Mouse (Mus musculus): ENCODE measurements around the gene Tnfsf15. TPM values are rescaled to one million over a fixed set of nuclear protein-coding genes. Genes with fewer than 3 reads are reported as not detected.

The Tnfsf15 gene
- total and polyA plus RNA-seq, 3 experiments = 0.11 TPM; not detected in 2

DNA sequence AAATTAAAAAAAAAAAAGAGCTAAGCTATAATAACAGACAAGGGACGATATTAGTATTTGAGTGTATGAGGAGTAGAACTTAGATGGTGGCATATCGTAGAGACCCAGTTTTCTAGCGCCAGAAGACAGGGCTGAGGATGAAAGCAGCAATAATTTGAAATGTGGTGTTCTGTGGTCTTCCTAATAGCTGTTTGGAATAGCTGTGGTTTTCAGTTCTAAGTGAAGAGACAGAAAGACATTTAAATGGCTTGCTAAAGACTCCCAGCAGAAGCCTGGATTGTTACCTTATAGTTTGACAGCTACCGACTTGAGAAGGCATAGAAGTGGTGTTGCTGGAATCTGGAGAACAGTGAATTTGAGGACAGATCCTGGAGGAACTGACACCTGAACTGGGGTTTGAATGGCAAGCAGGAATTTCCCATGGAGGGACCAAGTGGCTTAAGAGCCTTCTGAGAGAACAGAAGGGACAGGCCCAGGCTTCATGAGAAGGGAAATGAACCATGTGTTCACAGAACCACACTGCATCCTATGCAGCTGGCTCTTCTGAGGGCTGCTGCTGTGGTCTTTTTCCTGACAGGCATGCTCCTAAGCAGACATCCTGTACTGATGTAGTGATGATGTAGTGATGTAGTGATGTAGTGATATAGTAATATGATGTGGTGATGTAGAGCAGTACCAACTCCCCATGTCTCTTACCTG lies 42.8 kb downstream of the Tnfsf15 start:
- Histone ChIP-seq H3K27me3 (ENCODE audit: insufficient read depth, low read length) (no peaks in the 10 kb centered on the region), H3K36me3 (replicated peaks) (no peaks in the 10 kb centered on the region), H3K4me3 (ENCODE audit: low read depth, low read length) (no peak overlapping the region), H3K9me3 (replicated peaks) (peaks cover 28% of the 10 kb centered on the region), H3K4me1 (ENCODE audit: insufficient read depth, low read depth, low read length) (no peaks in the 10 kb centered on the region)
- TF ChIP-seq GATA1 (IDR thresholded peaks at IDR 0.05; ENCODE audit: borderline replicate concordance, low read length) (no peak), TAL1 (conservative IDR thresholded peaks at IDR 0.05; ENCODE audit: low read depth, low read length) (no peak), POLR2AphosphoS5 (IDR thresholded peaks at IDR 0.05; ENCODE audit: insufficient replicate concordance, low read depth, low read length) (no peak), GATA2 (IDR thresholded peaks at IDR 0.05; ENCODE audit: borderline replicate concordance, low read depth, low read length) (no peak), CTCF (IDR thresholded peaks at IDR 0.05; ENCODE audit: low read depth, low read length) (no peak)
- ATAC-seq (ENCODE audit: extremely low read depth, insufficient number of reproducible peaks, low FRiP score, poor library complexity, severe bottlenecking) (no peak), DNase-seq (ENCODE audit: low spot score) (no peak)

DNA sequence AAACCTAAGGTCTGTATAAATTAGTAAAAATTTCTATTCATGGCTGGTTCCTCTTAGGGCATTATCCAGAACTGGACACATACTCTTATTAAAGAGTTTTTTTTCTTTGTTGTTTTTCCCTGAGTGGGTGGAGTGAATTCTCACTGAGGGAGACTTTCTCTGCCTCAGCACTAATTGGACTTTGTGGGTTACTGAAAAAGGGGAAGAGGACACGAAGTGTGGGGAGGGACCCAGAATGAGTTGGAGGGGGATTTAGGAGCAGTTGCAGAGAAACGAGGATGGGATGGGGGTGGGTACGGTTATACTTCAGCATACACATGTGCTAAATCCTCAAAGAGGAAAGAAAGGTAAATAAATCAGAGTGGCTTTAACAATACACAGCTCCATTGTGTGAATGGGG lies 45.2 kb downstream of the Tnfsf15 start:
- ATAC-seq (ENCODE audit: extremely low read depth, insufficient number of reproducible peaks, low FRiP score, poor library complexity, severe bottlenecking) = no peak
- no peak for DNase-seq (ENCODE audit: low spot score)
- Histone ChIP-seq H3K36me3 (replicated peaks) (no peaks in the 10 kb centered on the region), H3K9me3 (replicated peaks) (peaks cover 28% of the 10 kb centered on the region), H3K4me1 (ENCODE audit: insufficient read depth, low read depth, low read length) (no peaks in the 10 kb centered on the region), H3K27me3 (ENCODE audit: insufficient read depth, low read length) (no peaks in the 10 kb centered on the region), H3K4me3 (ENCODE audit: low read depth, low read length) (no peak overlapping the region)
- TF ChIP-seq GATA1 (IDR thresholded peaks at IDR 0.05; ENCODE audit: borderline replicate concordance, low read length) = no peak
- no peak for TF ChIP-seq GATA2 (IDR thresholded peaks at IDR 0.05; ENCODE audit: borderline replicate concordance, low read depth, low read length)

DNA sequence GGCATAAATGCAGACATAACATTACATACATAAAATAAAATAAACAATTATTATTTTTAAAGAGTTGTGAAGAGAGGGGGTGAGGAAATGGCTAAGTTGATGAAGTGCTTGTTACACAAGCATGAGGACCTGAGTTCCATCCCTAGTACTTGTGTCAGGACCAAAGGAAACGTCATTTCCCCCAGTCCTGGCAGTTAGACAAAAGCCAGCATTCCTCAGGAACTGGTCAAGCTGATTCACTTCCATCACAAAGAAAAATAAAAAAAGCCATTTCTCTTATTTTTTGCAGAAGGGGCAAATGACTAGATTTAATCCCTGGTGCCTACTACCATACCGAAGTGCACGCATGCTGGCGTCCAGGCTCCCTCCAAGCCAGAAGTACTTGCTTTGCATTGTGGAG lies 48.0 kb downstream of the Tnfsf15 start:
- DNase-seq (ENCODE audit: low spot score) = no peak
- TF ChIP-seq POLR2AphosphoS5 (IDR thresholded peaks at IDR 0.05; ENCODE audit: insufficient replicate concordance, low read depth, low read length) = no peak
- ATAC-seq (ENCODE audit: extremely low read depth, insufficient number of reproducible peaks, low FRiP score, poor library complexity, severe bottlenecking) = no peak
- H3K4me1 ChIP-seq (ENCODE audit: insufficient read depth, low read depth, low read length) = no peaks in the 10 kb centered on the region
- no peaks in the 10 kb centered on the region for H3K36me3 ChIP-seq (replicated peaks)
- peaks cover 37% of the 10 kb centered on the region for H3K9me3 ChIP-seq (replicated peaks)
- no peak overlapping the region for H3K4me3 ChIP-seq (ENCODE audit: low read depth, low read length)
- H3K27me3 ChIP-seq (ENCODE audit: insufficient read depth, low read length) = no peaks in the 10 kb centered on the region

- Histone ChIP-seq H3K36me3 (replicated peaks) (no peaks in the 10 kb centered on the region), H3K4me3 (ENCODE audit: low read depth, low read length) (no peak overlapping the region), H3K4me1 (ENCODE audit: insufficient read depth, low read depth, low read length) (no peaks in the 10 kb centered on the region), H3K9me3 (replicated peaks) (peaks cover 24% of the 10 kb centered on the region), H3K27me3 (ENCODE audit: insufficient read depth, low read length) (no peaks in the 10 kb centered on the region)
- no peak for ATAC-seq (ENCODE audit: extremely low read depth, insufficient number of reproducible peaks, low FRiP score, poor library complexity, severe bottlenecking)
- no peak for TF ChIP-seq GATA2 (IDR thresholded peaks at IDR 0.05; ENCODE audit: borderline replicate concordance, low read depth, low read length)
- TF ChIP-seq GATA1 (IDR thresholded peaks at IDR 0.05; ENCODE audit: borderline replicate concordance, low read length) = no peak
- no peak for TF ChIP-seq CTCF (IDR thresholded peaks at IDR 0.05; ENCODE audit: low read depth, low read length)
- no peak for TF ChIP-seq POLR2AphosphoS5 (IDR thresholded peaks at IDR 0.05; ENCODE audit: insufficient replicate concordance, low read depth, low read length)
- no peak for TF ChIP-seq TAL1 (conservative IDR thresholded peaks at IDR 0.05; ENCODE audit: low read depth, low read length)
- DNase-seq (ENCODE audit: low spot score) = no peak
Measured at GRCm38 (mm10) chr4:63692351-63692750, 52.6 kb downstream of the Tnfsf15 start.

DNA sequence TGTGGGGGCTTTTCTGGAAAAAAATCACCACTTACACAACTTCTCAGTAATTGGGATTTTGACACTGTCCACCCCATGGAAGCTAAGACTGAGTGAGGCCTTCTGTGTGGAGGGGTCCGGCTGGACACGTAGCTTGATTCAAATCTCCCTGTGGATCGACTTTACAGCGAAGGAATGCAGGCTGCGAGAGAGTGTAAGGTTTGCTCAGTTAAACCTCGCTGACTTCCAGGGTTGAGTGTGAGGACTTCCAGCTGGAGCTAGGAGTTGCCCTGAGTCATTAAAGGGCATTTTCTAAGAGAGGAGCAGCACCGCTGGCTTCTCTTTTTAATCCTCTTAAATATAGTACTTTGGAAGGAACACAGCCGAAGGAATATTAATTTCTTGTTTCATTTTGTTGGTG lies 57.5 kb downstream of the Tnfsf15 start:
- Histone ChIP-seq H3K36me3 (replicated peaks) (no peaks in the 10 kb centered on the region), H3K4me1 (ENCODE audit: insufficient read depth, low read depth, low read length) (no peaks in the 10 kb centered on the region), H3K4me3 (ENCODE audit: low read depth, low read length) (no peak overlapping the region), H3K27me3 (ENCODE audit: insufficient read depth, low read length) (no peaks in the 10 kb centered on the region), H3K9me3 (replicated peaks) (peaks cover 18% of the 10 kb centered on the region)
- TF ChIP-seq POLR2AphosphoS5 (IDR thresholded peaks at IDR 0.05; ENCODE audit: insufficient replicate concordance, low read depth, low read length) (no peak), TAL1 (conservative IDR thresholded peaks at IDR 0.05; ENCODE audit: low read depth, low read length) (no peak), GATA2 (IDR thresholded peaks at IDR 0.05; ENCODE audit: borderline replicate concordance, low read depth, low read length) (no peak), GATA1 (IDR thresholded peaks at IDR 0.05; ENCODE audit: borderline replicate concordance, low read length) (no peak), CTCF (IDR thresholded peaks at IDR 0.05; ENCODE audit: low read depth, low read length) (no peak)
- DNase-seq (ENCODE audit: low spot score) (no peak), ATAC-seq (ENCODE audit: extremely low read depth, insufficient number of reproducible peaks, low FRiP score, poor library complexity, severe bottlenecking) (no peak)

GRCm38 (mm10) chr4:63686157-63686556 lies 58.8 kb downstream of the Tnfsf15 start:
- ATAC-seq (ENCODE audit: extremely low read depth, insufficient number of reproducible peaks, low FRiP score, poor library complexity, severe bottlenecking) (no peak), DNase-seq (ENCODE audit: low spot score) (no peak)
- TF ChIP-seq GATA1 (IDR thresholded peaks at IDR 0.05; ENCODE audit: borderline replicate concordance, low read length) (no peak), CTCF (IDR thresholded peaks at IDR 0.05; ENCODE audit: low read depth, low read length) (no peak), GATA2 (IDR thresholded peaks at IDR 0.05; ENCODE audit: borderline replicate concordance, low read depth, low read length) (no peak), TAL1 (conservative IDR thresholded peaks at IDR 0.05; ENCODE audit: low read depth, low read length) (no peak), POLR2AphosphoS5 (IDR thresholded peaks at IDR 0.05; ENCODE audit: insufficient replicate concordance, low read depth, low read length) (no peak)
- Histone ChIP-seq H3K9me3 (replicated peaks) (peaks cover 21% of the 10 kb centered on the region), H3K27me3 (ENCODE audit: insufficient read depth, low read length) (no peaks in the 10 kb centered on the region), H3K36me3 (replicated peaks) (no peaks in the 10 kb centered on the region), H3K4me3 (ENCODE audit: low read depth, low read length) (no peak overlapping the region), H3K4me1 (ENCODE audit: insufficient read depth, low read depth, low read length) (no peaks in the 10 kb centered on the region)

DNA sequence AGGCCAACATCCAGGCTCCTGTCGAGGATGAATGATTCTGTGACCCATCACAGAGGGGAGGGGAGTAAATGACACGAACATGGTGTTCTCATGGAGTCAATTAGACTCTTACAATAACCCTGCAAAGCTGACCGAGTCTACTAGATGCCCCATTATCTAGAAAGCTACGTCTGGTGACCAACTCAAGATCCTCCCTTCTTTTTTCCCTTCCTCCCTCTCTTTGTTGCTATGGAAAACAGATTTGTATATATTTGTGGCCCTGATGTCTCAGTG lies 59.7 kb downstream of the Tnfsf15 start:
- no peak for DNase-seq (ENCODE audit: low spot score)
- H3K27me3 ChIP-seq (ENCODE audit: insufficient read depth, low read length) = no peaks in the 10 kb centered on the region
- no peaks in the 10 kb centered on the region for H3K4me1 ChIP-seq (ENCODE audit: insufficient read depth, low read depth, low read length)
- ATAC-seq (ENCODE audit: extremely low read depth, insufficient number of reproducible peaks, low FRiP score, poor library complexity, severe bottlenecking) = no peak
- peaks cover 18% of the 10 kb centered on the region for H3K9me3 ChIP-seq (replicated peaks)
- H3K4me3 ChIP-seq (ENCODE audit: low read depth, low read length) = no peak overlapping the region
- TF ChIP-seq TAL1 (conservative IDR thresholded peaks at IDR 0.05; ENCODE audit: low read depth, low read length) = no peak
- TF ChIP-seq GATA2 (IDR thresholded peaks at IDR 0.05; ENCODE audit: borderline replicate concordance, low read depth, low read length) = no peak
- TF ChIP-seq POLR2AphosphoS5 (IDR thresholded peaks at IDR 0.05; ENCODE audit: insufficient replicate concordance, low read depth, low read length) = no peak
- TF ChIP-seq GATA1 (IDR thresholded peaks at IDR 0.05; ENCODE audit: borderline replicate concordance, low read length) = no peak
- TF ChIP-seq CTCF (IDR thresholded peaks at IDR 0.05; ENCODE audit: low read depth, low read length) = no peak
- no peaks in the 10 kb centered on the region for H3K36me3 ChIP-seq (replicated peaks)
